Mouse (Mus musculus): ENCODE measurements around the gene Nlgn2. TPM values are rescaled to one million over a fixed set of nuclear protein-coding genes. Genes with fewer than 3 reads are reported as not detected.

Gene Nlgn2
- total RNA-seq, 2 experiments from 2014 or later: 6.8 to 7.4 TPM

DNA sequence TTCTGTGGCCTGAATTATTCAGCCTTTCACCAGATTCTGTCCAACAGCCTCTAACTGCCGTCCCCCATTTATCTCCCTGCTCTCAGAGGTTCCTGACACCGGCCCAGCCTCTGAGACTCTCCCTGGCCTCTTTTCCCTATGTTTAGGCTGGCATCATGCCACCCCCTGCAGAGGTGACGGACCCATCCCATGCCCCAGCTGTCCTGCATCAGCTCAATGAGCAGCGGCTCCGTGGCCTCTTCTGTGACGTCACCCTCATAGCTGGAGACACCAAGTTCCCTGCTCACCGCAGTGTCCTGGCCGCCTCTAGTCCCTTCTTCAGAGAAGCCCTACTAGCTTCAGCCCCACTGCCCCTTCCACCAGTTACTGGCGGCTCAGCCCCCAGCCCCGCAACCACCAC is 61.9 kb downstream of the Nlgn2 start:
- intact Hi-C loops (cut with DNase I; ENCODE audit: low total_unique reads): no loop called here
- no peak for DNase-seq

DNA sequence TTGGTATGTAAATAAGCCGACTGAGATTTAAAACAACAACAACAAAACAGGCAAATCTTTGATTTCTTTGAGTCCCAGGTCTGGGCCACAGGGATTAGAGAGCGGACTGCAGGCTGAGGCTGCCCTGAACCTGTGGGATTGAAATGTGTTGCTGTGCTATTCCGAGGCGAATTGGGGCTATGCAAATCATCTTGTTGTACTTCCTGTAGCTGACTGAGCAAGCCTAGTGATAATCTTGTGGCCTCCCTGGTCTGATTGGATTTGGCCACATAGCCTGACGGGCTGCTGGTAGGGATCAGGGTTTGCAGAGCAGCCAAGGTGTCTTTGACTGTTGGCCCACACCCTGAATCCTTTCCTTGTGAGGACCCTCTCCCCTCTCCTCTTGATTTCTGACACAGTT is 62.6 kb downstream of the Nlgn2 start:
- intact Hi-C loops (cut with DNase I; ENCODE audit: low total_unique reads): no loop called here
- DNase-seq: no peak

Small RNA genes lying within 50 kb of the gene (microRNA-seq; reads per million reads assigned to microRNA genes)
- 0 reads per million in 2 experiments for gene Mir6924

Other genes starting within 250 kb of the Nlgn2 start
- 100 to 1,000 TPM; 384 to 403 TPM for gene Atp1b2, start 231.8 kb downstream of the Nlgn2 start, total RNA-seq (2021)
- gene Shbg, start 219.9 kb downstream of the Nlgn2 start, total RNA-seq (2021): under 1 TPM; 0.38 to 0.47 TPM
- gene Sat2, start 215.8 kb downstream of the Nlgn2 start, total RNA-seq (2021): 1 to 10 TPM; 4.9 to 5.0 TPM
- 10 to 100 TPM; 55.3 to 66.5 TPM for gene Fxr2, start 204.8 kb downstream of the Nlgn2 start, total RNA-seq (2021)
- gene Sox15, start 182.5 kb downstream of the Nlgn2 start, total RNA-seq (2021): not detected
- gene Mpdu1, start 175.1 kb downstream of the Nlgn2 start, total RNA-seq (2021): 10 to 100 TPM; 11.8 to 12.1 TPM
- gene Cd68, start 171.6 kb downstream of the Nlgn2 start, total RNA-seq (2021): 1 to 10 TPM; 4.0 to 4.6 TPM
- gene Eif4a1, start 165.4 kb downstream of the Nlgn2 start, total RNA-seq (2021): 100 to 1,000 TPM; 141 to 170 TPM
- 10 to 100 TPM; 22.4 to 23.2 TPM for gene Senp3, start 155.7 kb downstream of the Nlgn2 start, total RNA-seq (2021)
- gene Tnfsf13, start 152.0 kb downstream of the Nlgn2 start, total RNA-seq (2021): 1 to 10 TPM; 1.3 to 1.8 TPM
- gene Tnfsf12, start 141.9 kb downstream of the Nlgn2 start, total RNA-seq (2021): 10 to 100 TPM; 14.0 to 14.8 TPM
- 1 to 10 TPM; 2.2 to 3.0 TPM for gene Tnfsfm13, start 141.7 kb downstream of the Nlgn2 start, total RNA-seq (2021)
- gene Polr2a, start 79.1 kb downstream of the Nlgn2 start, total RNA-seq (2021): 10 to 100 TPM; 36.4 to 39.1 TPM
- gene Slc35g3, start 75.8 kb downstream of the Nlgn2 start, total RNA-seq (2021): not detected
- 10 to 100 TPM; 18.2 to 21.3 TPM for gene Zbtb4, start 71.9 kb downstream of the Nlgn2 start, total RNA-seq (2021)
- 10 to 100 TPM; 75.5 to 80.7 TPM for gene Chrnb1, start 41.8 kb downstream of the Nlgn2 start, total RNA-seq (2021)
- 1 to 10 TPM; 6.6 to 8.0 TPM for gene Fgf11, start 35.9 kb downstream of the Nlgn2 start, total RNA-seq (2021)
- gene Tmem102, start 32.2 kb downstream of the Nlgn2 start, total RNA-seq (2021): under 1 TPM; 0.16 to 0.27 TPM
- gene Gm39566, start 22.5 kb downstream of the Nlgn2 start, total RNA-seq (2021): not detected
- gene Spem2, start 19.3 kb downstream of the Nlgn2 start, total RNA-seq (2021): not detected
- gene Spem1, start 15.6 kb downstream of the Nlgn2 start, total RNA-seq (2021): not detected
- gene Tmem256, start 730 bp upstream of the Nlgn2 start, total RNA-seq (2021): 100 to 1,000 TPM; 104 to 108 TPM
- 10 to 100 TPM; 16.5 to 22.4 TPM for gene Plscr3, start 8.6 kb upstream of the Nlgn2 start, total RNA-seq (2021)
- gene Tnk1, start 20.9 kb upstream of the Nlgn2 start, total RNA-seq (2021): under 1 TPM in 1 of 2 experiments, not detected in 1; 0.10 TPM
- gene Tmem95, start 40.2 kb upstream of the Nlgn2 start, total RNA-seq (2021): not detected
- gene Kctd11, start 43.6 kb upstream of the Nlgn2 start, total RNA-seq (2021): 1 to 10 TPM; 2.0 TPM
- gene Acap1, start 57.8 kb upstream of the Nlgn2 start, total RNA-seq (2021): under 1 TPM; 0.33 to 0.55 TPM
- under 1 TPM; 0.62 to 0.84 TPM for gene 2810408A11Rik, start 63.2 kb upstream of the Nlgn2 start, total RNA-seq (2021)
- 10 to 100 TPM; 27.2 to 29.1 TPM for gene Neurl4, start 63.3 kb upstream of the Nlgn2 start, total RNA-seq (2021)
- gene Gps2, start 76.1 kb upstream of the Nlgn2 start, total RNA-seq (2021): 10 to 100 TPM; 21.8 to 24.2 TPM
- gene Eif5a, start 84.2 kb upstream of the Nlgn2 start, total RNA-seq (2021): 100 to 1,000 TPM; 567 to 637 TPM
- gene Ybx2, start 98.0 kb upstream of the Nlgn2 start, total RNA-seq (2021): 1 to 10 TPM; 2.1 to 4.3 TPM
- gene Slc2a4, start 110.4 kb upstream of the Nlgn2 start, total RNA-seq (2021): 100 to 1,000 TPM; 158 to 236 TPM
- under 1 TPM in 1 of 2 experiments, not detected in 1; 0.72 TPM for gene Cldn7, start 127.0 kb upstream of the Nlgn2 start, total RNA-seq (2021)
- 100 to 1,000 TPM; 185 to 209 TPM for gene Ctdnep1, start 143.4 kb upstream of the Nlgn2 start, total RNA-seq (2021)
- 10 to 100 TPM; 43.0 to 52.9 TPM for gene Elp5, start 144.7 kb upstream of the Nlgn2 start, total RNA-seq (2021)
- 100 to 1,000 TPM; 170 to 180 TPM for gene Gabarap, start 153.4 kb upstream of the Nlgn2 start, total RNA-seq (2021)
- gene Phf23, start 158.0 kb upstream of the Nlgn2 start, total RNA-seq (2021): 10 to 100 TPM; 20.4 to 20.7 TPM
- gene Dvl2, start 162.8 kb upstream of the Nlgn2 start, total RNA-seq (2021): 1 to 10 TPM; 5.1 to 7.8 TPM
- 100 to 1,000 TPM; 266 to 408 TPM for gene Acadvl, start 177.6 kb upstream of the Nlgn2 start, total RNA-seq (2021)
- gene Dlg4, start 179.2 kb upstream of the Nlgn2 start, total RNA-seq (2021): 1 to 10 TPM; 8.7 to 9.2 TPM
- gene Asgr1, start 216.3 kb upstream of the Nlgn2 start, total RNA-seq (2021): not detected